Mouse (Mus musculus): Measurements from ENCODE around the gene Mogs.

DNA sequence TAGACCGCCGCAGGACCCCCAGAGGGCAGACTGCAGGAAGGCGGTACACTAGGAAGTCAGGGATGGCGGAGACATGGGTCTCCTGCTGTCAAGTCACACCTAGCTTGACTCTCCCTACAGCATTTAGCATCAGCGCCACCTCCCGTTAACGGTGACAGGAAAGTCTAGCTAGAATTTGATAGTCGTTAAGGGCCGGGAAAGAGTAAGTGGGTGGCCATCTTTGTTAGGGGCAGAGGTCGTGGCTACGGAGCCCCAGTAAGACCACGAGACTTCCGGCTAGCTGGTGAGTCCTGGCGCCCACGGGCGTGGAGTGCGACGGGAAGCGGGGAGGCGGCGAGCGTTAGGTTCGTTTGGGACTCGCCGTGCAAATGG is 14.0 kb upstream of the Mogs start, which contains the start of the genes Ccdc142 and Gm42688:
- no peak for TF ChIP-seq EP300 (IDR thresholded peaks at IDR 0.05; ENCODE audit: low read depth)
- peak; percentile 67 for TF ChIP-seq CTCF (IDR thresholded peaks at IDR 0.05; ENCODE audit: low read depth)

Measured in heart, postnatal 0 days (tissue).